Mouse (Mus musculus): ENCODE results near the gene Dlk2. TPM values are rescaled to one million over a fixed set of nuclear protein-coding genes. Genes with fewer than 3 reads are reported as not detected.

Dlk2 gene
- polyA plus RNA-seq, 1 experiment: 93.3 TPM

- peak; percentile 99 for DNase-seq (ENCODE audit: low read depth)
- TF ChIP-seq POLR2A (IDR thresholded peaks at IDR 0.05; ENCODE audit: borderline replicate concordance, extremely low read depth, insufficient read depth, insufficient read length, poor library complexity, severe bottlenecking) (peak; percentile 85; the same call in 1 of the 2 replicates), CTCF (IDR thresholded peaks at IDR 0.05; ENCODE audit: borderline replicate concordance, extremely low read depth, insufficient read depth, insufficient read length) (peak; percentile 45; the same call in 1 of the 2 replicates)
Observed at GRCm38 (mm10) chr17:46327906-46328534, 30.8 kb downstream of the Dlk2 start, which contains the start of gene Abcc10. Gene Abcc10 (minus strand): TSS chr17:46328352.

- no peak for DNase-seq (ENCODE audit: low read depth)
- TF ChIP-seq CTCF (IDR thresholded peaks at IDR 0.05; ENCODE audit: borderline replicate concordance, extremely low read depth, insufficient read depth, insufficient read length) (no peak), POLR2A (IDR thresholded peaks at IDR 0.05; ENCODE audit: borderline replicate concordance, extremely low read depth, insufficient read depth, insufficient read length, poor library complexity, severe bottlenecking) (no peak)
Observed at GRCm38 (mm10) chr17:46328723-46329122, 31.5 kb downstream of the Dlk2 start.

- TF ChIP-seq POLR2A (IDR thresholded peaks at IDR 0.05; ENCODE audit: borderline replicate concordance, extremely low read depth, insufficient read depth, insufficient read length, poor library complexity, severe bottlenecking): no peak
- TF ChIP-seq CTCF (IDR thresholded peaks at IDR 0.05; ENCODE audit: borderline replicate concordance, extremely low read depth, insufficient read depth, insufficient read length): peak; percentile 43
- peak; percentile 19 for DNase-seq (ENCODE audit: low read depth)
Observed at GRCm38 (mm10) chr17:46336475-46336874, 39.3 kb downstream of the Dlk2 start.

GRCm38 (mm10) chr17:46341208-46341607, 44.0 kb downstream of the Dlk2 start:
- TF ChIP-seq CTCF (IDR thresholded peaks at IDR 0.05; ENCODE audit: borderline replicate concordance, extremely low read depth, insufficient read depth, insufficient read length): no peak
- DNase-seq (ENCODE audit: low read depth): no peak

- TF ChIP-seq POLR2A (IDR thresholded peaks at IDR 0.05; ENCODE audit: borderline replicate concordance, extremely low read depth, insufficient read depth, insufficient read length, poor library complexity, severe bottlenecking) (no peak), CTCF (IDR thresholded peaks at IDR 0.05; ENCODE audit: borderline replicate concordance, extremely low read depth, insufficient read depth, insufficient read length) (no peak)
- DNase-seq (ENCODE audit: low read depth): no peak
Observed at GRCm38 (mm10) chr17:46351026-46351700, 53.9 kb downstream of the Dlk2 start.

Other genes with a start within 250 kb of the Dlk2 start
- 73.0 and 82.8 TPM in 2 replicates for gene Mrps18a, start 186.4 kb upstream of the Dlk2 start, polyA plus RNA-seq (2012; rRNA removed)
- 32.5 and 35.7 TPM in 2 replicates for gene Rsph9, start 153.2 kb upstream of the Dlk2 start, polyA plus RNA-seq (2012; rRNA removed)
- 20.4 and 28.4 TPM in 2 replicates for gene Mad2l1bp, start 143.9 kb upstream of the Dlk2 start, polyA plus RNA-seq (2012; rRNA removed)
- gene Gtpbp2, start 136.4 kb upstream of the Dlk2 start, polyA plus RNA-seq (2012; rRNA removed): 169 and 209 TPM in 2 replicates
- 10.8 and 11.0 TPM in 2 replicates for gene Polh, start 94.8 kb upstream of the Dlk2 start, polyA plus RNA-seq (2012; rRNA removed)
- 57.0 and 58.5 TPM in 2 replicates for gene Xpo5, start 94.6 kb upstream of the Dlk2 start, polyA plus RNA-seq (2012; rRNA removed)
- gene Polr1c, start 49.4 kb upstream of the Dlk2 start, polyA plus RNA-seq (2012; rRNA removed): 98.2 and 137 TPM in 2 replicates
- 84.0 and 96.8 TPM in 2 replicates for gene Yipf3, start 49.3 kb upstream of the Dlk2 start, polyA plus RNA-seq (2012; rRNA removed)
- 31.1 and 31.9 TPM in 2 replicates for gene Lrrc73, start 43.9 kb upstream of the Dlk2 start, polyA plus RNA-seq (2012; rRNA removed)
- 58.8 and 77.3 TPM in 2 replicates for gene Tjap1, start 14.4 kb upstream of the Dlk2 start, polyA plus RNA-seq (2012; rRNA removed)
- gene Abcc10, start 30.9 kb downstream of the Dlk2 start, polyA plus RNA-seq (2012; rRNA removed): 17.5 and 20.9 TPM in 2 replicates
- gene Zfp318, start 86.3 kb downstream of the Dlk2 start, polyA plus RNA-seq (2012; rRNA removed): 28.3 and 39.7 TPM in 2 replicates
- gene Crip3, start 131.5 kb downstream of the Dlk2 start, polyA plus RNA-seq (2012; rRNA removed): 8.2 and 11.3 TPM in 2 replicates
- 0.07 and 0.09 TPM in 2 replicates for gene Slc22a7, start 141.0 kb downstream of the Dlk2 start, polyA plus RNA-seq (2012; rRNA removed)
- gene Ttbk1, start 190.3 kb downstream of the Dlk2 start, polyA plus RNA-seq (2012; rRNA removed): 22.1 and 35.4 TPM in 2 replicates
- 17.6 and 25.7 TPM in 2 replicates for gene Dnph1, start 199.3 kb downstream of the Dlk2 start, polyA plus RNA-seq (2012; rRNA removed)
- 37.5 and 50.4 TPM in 2 replicates for gene Cul9, start 249.0 kb downstream of the Dlk2 start, polyA plus RNA-seq (2012; rRNA removed)